Mouse (Mus musculus) mesoderm, embryonic 11.5 days (tissue): ENCODE results near the gene Cnnm3.

Experiments used
- DNase-seq: peaks from one replicate; pipeline ENCODE4 v3.0.0-alpha.2; 2012; ENCODE audit warnings: low read depth, low spot score

Cnnm3 gene

GRCm38 (mm10) chr1:36497312-36497711 is 14.4 kb upstream of the Cnnm3 start:
- DNase-seq = no peak

DNA sequence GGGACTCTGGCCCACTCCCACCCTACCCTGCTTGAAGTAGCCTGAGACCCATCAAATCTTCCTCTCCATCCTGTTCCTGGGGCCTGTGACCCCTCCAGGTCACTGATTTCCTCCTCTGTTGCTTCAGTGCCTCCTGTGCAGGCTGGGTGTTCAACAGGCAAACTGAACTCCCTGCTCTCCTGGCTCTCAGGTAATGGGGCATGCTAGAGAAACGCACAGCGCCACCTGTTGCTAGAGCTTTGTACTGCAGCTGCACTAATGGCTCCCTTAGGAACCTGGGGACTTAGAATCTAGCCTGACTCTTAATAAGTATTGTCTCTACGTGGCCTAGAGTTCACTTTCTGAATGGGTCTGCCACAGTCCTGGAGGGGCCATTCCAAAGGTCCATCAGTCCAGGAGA is 10.4 kb upstream of the Cnnm3 start:
- peak; percentile 75 for DNase-seq

- no peak for DNase-seq
These were observed 3.4 kb upstream of the Cnnm3 start for GRCm38 (mm10) chr1:36508238-36508637.

- peak; percentile 57 for DNase-seq
These were observed 660 bp downstream of the Cnnm3 start for GRCm38 (mm10) chr1:36512089-36512965.

GRCm38 (mm10) chr1:36512966-36513280 is 1.3 kb downstream of the Cnnm3 start:
- no peak for DNase-seq

- no peak for DNase-seq
These were observed 1.6 kb downstream of the Cnnm3 start for GRCm38 (mm10) chr1:36513310-36513709.

DNA sequence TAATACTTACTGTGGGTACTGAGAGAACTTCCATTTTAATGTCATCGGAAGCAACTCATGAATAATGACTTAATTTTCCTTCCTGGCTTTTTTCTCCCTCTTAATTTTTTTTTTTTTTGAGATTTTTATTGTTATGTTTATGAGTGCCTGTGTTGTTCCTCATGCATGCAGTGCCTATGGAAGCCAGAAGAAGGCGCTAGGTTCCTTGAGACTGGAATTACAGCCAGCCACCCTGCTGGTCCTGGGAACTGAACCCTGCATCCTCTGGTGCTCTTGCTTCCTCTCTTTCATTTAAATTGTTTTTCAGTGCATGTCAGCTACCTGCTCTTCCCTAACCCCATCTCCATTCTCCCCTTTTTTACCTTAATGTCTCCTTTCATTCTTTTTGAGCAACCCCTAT is 2.1 kb downstream of the Cnnm3 start:
- peak; percentile 60 for DNase-seq

DNA sequence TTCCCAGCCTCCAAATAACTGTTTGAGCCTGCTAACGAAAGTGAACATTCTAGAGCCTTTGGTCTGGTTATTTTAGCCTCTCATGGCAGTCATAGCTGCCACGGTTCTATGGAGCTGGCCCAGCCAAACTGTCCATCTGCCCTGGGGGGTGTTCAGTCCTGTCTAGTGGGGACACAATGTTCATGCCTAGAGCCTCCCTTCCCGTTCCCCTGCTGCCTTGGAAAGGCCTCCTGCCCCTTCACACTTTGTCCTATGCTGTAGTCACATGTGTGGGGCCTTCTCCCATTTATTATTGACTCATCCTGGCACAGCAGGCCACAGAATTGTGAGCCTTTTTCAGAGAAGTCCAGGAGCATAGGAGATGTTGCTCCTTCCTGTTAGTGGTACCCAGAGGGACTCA is 6.6 kb downstream of the Cnnm3 start:
- no peak for DNase-seq

DNA sequence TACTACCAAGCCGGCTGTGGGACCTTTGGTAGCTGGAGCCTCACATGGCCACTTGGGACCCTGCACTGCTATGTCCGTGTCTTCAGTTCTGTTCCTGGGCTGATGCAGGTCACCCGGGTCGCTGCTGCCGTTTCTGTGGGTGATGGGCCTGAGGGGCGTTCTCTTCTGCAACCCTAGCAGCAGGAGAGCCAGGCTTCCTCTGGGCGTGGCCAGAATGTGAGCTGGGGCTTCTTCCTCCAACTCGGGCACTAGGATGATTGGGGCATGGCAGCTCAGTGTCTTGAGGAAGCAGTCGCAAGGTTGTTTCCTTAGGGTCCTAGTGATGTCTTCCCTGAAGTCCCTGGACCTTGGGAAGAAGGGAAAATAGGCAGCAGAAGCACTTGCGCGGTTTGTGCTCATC is 8.0 kb downstream of the Cnnm3 start:
- no peak for DNase-seq

DNA sequence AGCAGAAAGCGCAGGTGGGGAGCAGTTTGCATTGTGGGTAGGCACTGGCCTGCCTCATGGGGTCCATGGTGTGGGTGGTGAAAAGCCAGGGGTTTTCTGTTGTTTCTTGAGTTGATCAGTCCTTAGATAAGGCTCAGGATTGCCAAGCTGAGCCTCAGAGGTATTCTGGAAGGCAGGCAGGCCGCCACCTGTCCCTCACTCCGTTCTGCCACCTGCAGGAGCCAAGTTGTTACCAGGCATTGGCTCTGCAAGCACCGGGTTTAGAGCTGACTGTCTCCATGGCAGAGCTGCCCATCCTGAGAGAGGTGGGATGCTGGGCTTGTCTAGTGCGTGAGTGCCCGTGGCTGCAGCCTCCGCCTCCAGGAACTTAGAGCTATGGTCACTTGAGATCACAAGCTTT is 10.5 kb downstream of the Cnnm3 start:
- DNase-seq = no peak

DNA sequence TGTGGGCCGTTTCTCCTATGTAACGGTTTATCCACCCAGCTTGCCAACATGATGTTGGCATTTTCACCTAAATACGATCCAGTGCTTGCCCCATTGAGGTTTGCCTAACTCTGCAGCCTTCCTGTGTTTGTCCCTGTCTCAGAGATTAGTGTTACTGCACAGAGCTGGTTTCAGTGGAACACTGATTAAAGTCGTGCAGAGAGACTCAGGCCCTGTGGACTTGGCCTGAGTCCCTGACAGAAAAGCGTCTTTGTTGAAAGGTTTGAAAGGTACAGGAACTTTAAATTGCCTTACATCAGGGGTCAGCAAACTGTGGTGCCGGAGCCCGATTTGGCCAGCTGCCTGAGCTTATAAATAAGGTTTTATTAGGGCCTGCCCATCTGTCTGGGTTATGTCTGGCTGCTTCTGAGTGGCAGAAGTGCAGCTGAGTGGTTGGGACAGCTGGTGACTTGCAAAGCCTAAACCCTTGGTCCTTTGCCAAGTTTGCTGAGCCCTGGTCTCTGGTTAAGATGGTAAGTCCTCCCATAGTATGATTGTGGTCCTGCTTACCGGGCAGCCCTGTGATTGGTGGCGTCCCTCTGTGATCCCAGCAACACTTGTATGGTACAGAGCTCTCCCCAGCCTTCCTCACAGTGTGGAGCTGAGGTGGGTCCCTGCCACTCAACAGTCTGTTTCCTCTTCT is 11.8 kb downstream of the Cnnm3 start:
- DNase-seq = no peak

DNA sequence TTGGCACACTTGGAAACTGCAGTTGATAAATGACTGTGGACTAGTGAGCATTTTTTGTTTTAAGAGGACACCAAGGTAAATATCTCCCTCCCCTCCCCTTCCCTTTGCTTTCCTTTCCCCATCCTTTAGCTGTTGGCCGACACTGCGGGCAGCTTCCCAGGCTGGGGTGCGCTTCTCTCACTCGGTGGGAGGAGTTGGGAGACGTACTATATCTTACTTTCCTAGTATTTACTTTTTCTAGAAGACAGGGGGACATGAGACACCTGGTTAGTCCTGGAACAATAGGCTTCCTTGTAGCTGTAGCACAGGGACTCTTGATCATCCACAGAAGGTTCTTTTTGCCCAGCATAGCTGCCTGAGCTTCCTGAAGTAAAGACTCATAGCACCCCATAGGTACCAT is 12.4 kb downstream of the Cnnm3 start:
- DNase-seq = no peak

DNA sequence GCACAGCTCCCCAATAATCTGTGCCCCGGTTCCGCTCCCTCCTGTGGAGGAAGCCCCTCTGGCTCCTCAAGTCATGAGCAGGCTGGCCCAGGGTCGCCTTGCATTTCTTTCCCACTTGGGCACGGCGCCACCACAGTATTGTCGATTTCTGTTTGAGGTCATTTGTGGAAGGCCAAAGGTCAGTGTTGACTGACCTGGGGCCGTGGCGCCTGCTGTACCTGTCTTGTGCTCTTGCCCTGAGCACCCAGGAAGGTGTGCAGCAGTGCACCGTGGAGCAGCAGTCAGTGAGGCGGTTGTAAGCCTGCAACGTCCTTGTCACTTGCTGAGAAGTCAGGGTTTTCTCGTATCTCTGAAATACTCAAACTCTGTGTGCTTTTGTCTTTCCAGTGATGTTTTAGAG is 14.1 kb downstream of the Cnnm3 start:
- no peak for DNase-seq

GRCm38 (mm10) chr1:36526903-36527302 is 15.2 kb downstream of the Cnnm3 start:
- no peak for DNase-seq

DNA sequence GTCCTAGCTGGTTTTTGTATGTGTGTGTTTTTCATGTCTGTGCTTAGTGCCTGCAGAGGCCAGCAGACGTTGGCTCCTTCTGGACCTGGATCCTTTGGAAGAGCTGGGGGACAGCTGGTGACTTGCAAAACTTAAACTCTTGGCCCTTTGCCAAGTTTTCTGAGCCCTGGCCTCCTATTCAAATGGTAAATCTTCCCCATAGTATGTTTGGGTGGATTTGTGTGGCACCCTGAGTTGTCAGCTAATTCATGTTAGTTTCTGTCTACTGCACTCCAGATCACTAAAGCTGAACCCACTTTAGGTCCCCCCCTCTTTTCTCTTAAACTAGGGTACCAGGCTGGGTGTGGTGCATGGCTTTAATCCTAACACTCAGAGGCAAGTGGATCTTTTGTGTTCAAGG is 16.7 kb downstream of the Cnnm3 start:
- peak; percentile 43 for DNase-seq

- no peak for DNase-seq
These were observed 17.6 kb downstream of the Cnnm3 start for GRCm38 (mm10) chr1:36529274-36529673.

DNA sequence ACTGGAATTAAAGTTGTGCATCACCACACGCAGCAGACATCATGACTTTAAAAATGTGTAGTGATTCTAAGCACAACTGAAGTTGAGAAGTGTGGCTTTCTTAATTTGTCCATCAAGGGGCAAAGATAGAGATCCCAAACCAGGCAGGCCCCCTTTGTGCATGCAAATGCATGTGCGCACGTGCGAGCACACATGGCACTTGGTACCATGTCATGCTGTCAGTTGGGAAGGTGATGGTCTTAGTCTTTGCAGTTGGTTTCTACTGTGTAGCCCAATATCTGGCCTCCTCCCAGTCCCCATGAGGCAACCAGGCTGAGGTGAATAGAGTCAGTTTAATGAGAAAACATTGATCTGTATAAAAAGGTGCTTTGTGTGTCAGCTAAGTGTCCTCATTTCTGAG is 18.2 kb downstream of the Cnnm3 start:
- no peak for DNase-seq

DNA sequence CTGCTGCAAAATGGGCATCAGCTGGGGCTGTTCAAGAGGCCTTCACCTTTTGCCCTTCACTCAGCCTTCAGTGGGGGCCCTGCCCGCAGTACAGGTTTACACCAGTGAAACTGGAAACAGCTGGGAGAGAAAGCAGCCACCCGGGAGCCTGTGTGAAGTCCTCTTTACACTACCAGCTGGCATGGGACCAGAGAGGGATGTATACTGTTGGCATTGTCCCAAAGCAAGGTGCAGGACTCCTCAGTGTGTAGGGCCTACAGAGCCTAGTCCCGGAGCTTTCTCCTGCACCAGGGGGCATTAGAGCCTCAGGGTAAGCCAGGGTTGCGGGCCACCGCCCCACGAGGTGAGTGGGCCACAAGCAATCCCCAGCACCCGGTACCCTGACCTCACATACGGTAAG is 18.8 kb downstream of the Cnnm3 start:
- DNase-seq = no peak

DNA sequence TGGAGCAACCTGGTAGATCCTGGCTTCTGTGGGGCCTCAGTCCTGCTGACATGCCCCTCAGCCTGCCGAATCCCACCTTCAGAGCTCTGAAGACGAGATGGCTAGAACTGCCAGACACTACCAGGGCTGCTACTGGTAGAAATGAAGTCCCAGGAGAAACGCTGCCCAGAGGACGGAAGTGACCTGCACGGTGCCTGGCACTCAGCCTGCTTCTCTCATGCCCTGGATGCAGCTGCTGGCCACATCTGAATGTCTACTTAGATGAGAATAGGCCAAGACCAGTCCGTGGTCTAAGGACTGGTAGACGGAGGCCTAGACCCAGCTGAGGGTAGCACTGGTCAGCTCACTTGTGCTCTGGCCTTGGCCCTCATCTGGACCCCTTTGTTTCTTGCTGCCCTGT is 19.3 kb downstream of the Cnnm3 start:
- no peak for DNase-seq

- DNase-seq = no peak
These were observed 19.8 kb downstream of the Cnnm3 start for GRCm38 (mm10) chr1:36531461-36531860.

DNA sequence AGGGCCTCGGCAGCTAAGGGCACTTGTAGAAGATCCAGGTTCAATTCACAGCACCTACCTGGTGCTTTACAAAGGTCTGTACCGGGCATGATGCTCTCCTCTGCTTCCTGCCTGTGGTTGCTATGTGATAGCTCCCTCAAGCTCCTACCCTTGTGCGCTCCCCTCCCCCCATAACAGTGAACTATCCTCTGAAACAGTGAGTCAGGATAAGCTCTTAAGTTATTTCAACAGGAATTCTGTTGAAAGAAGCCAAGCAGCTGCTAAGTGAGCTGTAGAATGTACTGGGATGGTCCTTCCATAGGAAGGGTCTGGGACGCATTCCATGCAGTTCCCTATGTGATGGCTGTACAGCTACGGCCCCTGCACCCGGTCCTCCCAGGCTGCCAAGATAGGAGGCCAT is 21.9 kb downstream of the Cnnm3 start:
- DNase-seq = no peak

DNA sequence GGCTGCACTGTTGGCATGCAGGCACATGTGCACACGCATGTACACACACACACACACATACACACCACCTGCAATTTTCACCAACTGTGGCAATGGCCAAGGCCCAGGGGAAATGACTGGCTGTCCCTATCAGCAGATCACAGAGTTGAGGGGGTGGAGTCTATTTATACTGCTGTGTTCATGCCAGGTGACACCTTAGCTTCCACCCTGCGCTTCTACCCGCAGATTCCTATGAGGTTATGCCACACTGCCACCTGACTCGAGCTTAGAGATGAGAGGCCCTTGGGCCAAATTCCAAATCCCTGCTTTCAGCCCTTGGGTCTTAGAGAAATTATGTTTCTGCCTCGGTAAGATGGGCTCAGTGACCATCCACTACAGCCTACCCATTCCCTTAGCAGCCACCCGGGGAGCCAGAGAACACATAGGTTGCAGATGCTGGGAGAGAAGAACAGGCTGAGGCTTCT is 23.0 kb downstream of the Cnnm3 start:
- no peak for DNase-seq
